Mouse (Mus musculus) liver, postnatal 0 days (tissue): Measurements from ENCODE around the gene Gpc6. TPM values are rescaled to one million over a fixed set of nuclear protein-coding genes. Genes with fewer than 3 reads are reported as not detected.

Experiments
- ATAC-seq: fragments of 200-750 bp; cut with Nextera tagmentation; 2 replicates; pipeline ENCODE4 v1.8.0; 2017; ENCODE audit warnings: mild to moderate bottlenecking, moderate library complexity
- DNase-seq: peaks from one replicate; pipeline ENCODE4 v3.0.0-alpha.2; 2016
- H3K27ac ChIP-seq: fragments of 300-500 bp; sonication (generic); 2 replicates; pipeline ENCODE4 v1.5.1; 2014; ENCODE audit warnings: antibody characterized with exemption, moderate library complexity, mild to moderate bottlenecking, low read depth
- H3K27me3 ChIP-seq: fragments of 300-500 bp; sonication (generic); 2 replicates; pipeline ENCODE4 v1.6.1; 2014; ENCODE audit warnings: low read length, control low read depth, mixed read lengths; ENCODE audit not compliant: insufficient read depth
- H3K36me3 ChIP-seq: fragments of 300-500 bp; sonication (generic); replicated peaks from 2 replicates; pipeline ENCODE4 v1.6.1; 2014; ENCODE audit warnings: mild to moderate bottlenecking, control low read depth, low read length, moderate library complexity, mixed read lengths; ENCODE audit not compliant: insufficient read depth
- H3K4me1 ChIP-seq: fragments of 300-500 bp; sonication (generic); 2 replicates; pipeline ENCODE4 v1.6.1; 2014; ENCODE audit warnings: antibody characterized with exemption, mild to moderate bottlenecking, control low read depth; ENCODE audit not compliant: insufficient read depth
- H3K4me2 ChIP-seq: fragments of 300-500 bp; sonication (generic); 2 replicates; pipeline ENCODE4 v1.6.1; 2014; ENCODE audit warnings: low read depth, mild to moderate bottlenecking, low read length, moderate library complexity, mixed read lengths
- H3K4me3 ChIP-seq: fragments of 300-500 bp; sonication (generic); 2 replicates; pipeline ENCODE4 v1.5.1; 2014; ENCODE audit warnings: low read depth, low read length
- H3K9ac ChIP-seq: fragments of 300-500 bp; sonication (generic); replicated peaks from 2 replicates; pipeline ENCODE4 v1.6.1; 2014; ENCODE audit warnings: mild to moderate bottlenecking, moderate library complexity
- H3K9me3 ChIP-seq: fragments of 300-500 bp; sonication (generic); 2 replicates; pipeline ENCODE4 v1.6.1; 2016; ENCODE audit warnings: mild to moderate bottlenecking, control low read depth, low read length, mixed read lengths
- CTCF ChIP-seq: sonication (generic); IDR thresholded peaks from 2 replicates; pipeline ENCODE4 v1.5.1; 2016; ENCODE audit warnings: antibody characterized with exemption, low read depth
- EP300 ChIP-seq: IDR thresholded peaks from 2 replicates; pipeline ENCODE4 v1.6.1; 2016; ENCODE audit warnings: antibody characterized with exemption, low read depth, mild to moderate bottlenecking
- WGBS: fragments of 180-500 bp; shearing (Covaris S2); extraction: QIAGEN DNeasy Blood & Tissue Kit; methylation state at CpG from one replicate; pipeline ENCODE4 v1.1.7; 2014; ENCODE audit not compliant: insufficient replicate concordance; 5-methylcytosine and 5-hydroxymethylcytosine counted together
- polyA plus RNA-seq: library from polyadenylated mRNA; unstranded; fragments of >200 nt; fragmentation: Nextera tagmentation; extraction: Ambion mirVana; gene quantifications from 2 replicates; pipeline ENCODE4 v1.2.1, GENCODE M21; 2015

The Gpc6 gene
- polyA plus RNA-seq, 1 experiment from 2014 or later, result 4.8 TPM

DNA sequence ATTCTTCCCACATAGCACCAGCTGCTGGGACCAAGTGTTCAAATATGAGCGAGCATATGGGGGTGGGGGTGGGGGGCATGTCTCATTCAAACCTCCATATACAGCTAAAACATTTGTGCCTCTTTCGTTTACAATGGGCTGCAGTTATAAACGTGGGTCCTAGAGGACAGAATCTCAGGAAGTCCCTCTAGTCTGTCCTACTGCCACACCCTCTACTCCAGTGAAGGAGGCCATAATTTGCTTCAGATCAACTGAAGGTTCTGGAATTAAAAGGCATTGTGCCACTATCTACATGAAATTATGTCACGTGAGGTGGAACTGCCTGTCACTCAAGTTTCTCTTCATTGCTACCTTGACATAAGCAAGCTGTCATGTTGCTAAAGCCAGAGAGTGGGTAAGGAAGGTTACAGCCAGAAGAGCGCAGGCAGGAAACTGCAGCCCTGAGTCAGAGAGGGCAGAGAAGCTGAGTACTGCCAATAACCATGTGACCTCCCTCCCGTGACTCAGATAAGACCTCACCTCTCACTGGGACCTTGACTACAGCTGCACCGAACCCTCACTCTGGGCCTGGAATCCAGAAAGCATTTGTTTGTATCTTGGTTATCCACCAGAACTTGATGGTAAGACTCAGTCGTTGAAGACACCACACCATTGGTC is 1067.6 kb downstream of the Gpc6 start:
- no peak overlapping the region for H3K4me2 ChIP-seq
- no peaks in the 10 kb centered on the region for H3K27me3 ChIP-seq
- WGBS, result 57% methylated on average over 8 of the region's 8 CpGs
- H3K4me3 ChIP-seq, result no peak overlapping the region
- no peak overlapping the region for H3K27ac ChIP-seq
- no peaks in the 10 kb centered on the region for H3K9me3 ChIP-seq
- no peak for ATAC-seq
- H3K36me3 ChIP-seq, result no peaks in the 10 kb centered on the region
- no peaks in the 10 kb centered on the region for H3K4me1 ChIP-seq
- H3K9ac ChIP-seq, result no peak overlapping the region
- no peak for DNase-seq
- TF ChIP-seq EP300, result no peak
- TF ChIP-seq CTCF, result no peak

- 79% methylated on average over 6 of the region's 6 CpGs for WGBS
- H3K9ac ChIP-seq, result no peak overlapping the region
- TF ChIP-seq EP300, result no peak
- TF ChIP-seq CTCF, result no peak
Measured at GRCm38 (mm10) chr14:117993845-117994244, 1068.7 kb downstream of the Gpc6 start.

GRCm38 (mm10) chr14:118004434-118004833 is 1079.3 kb downstream of the Gpc6 start:
- ATAC-seq (no peak), DNase-seq (no peak)
- Histone ChIP-seq H3K9ac (no peak overlapping the region), H3K36me3 (no peaks in the 10 kb centered on the region), H3K4me1 (peaks cover 5% of the 10 kb centered on the region; the same call in 1 of the 2 replicates), H3K27me3 (no peaks in the 10 kb centered on the region), H3K27ac (no peak overlapping the region), H3K4me3 (no peak overlapping the region), H3K4me2 (no peak overlapping the region), H3K9me3 (no peaks in the 10 kb centered on the region)
- TF ChIP-seq EP300, result no peak
- no peak for TF ChIP-seq CTCF
- WGBS, result 81% methylated on average over 10 of the region's 10 CpGs

More at GRCm38 (mm10) chr14:117993845-117994244, 1068.7 kb downstream of the Gpc6 start:
- no peaks in the 10 kb centered on the region for H3K9me3 ChIP-seq
- no peaks in the 10 kb centered on the region for H3K27me3 ChIP-seq
- H3K4me2 ChIP-seq, result no peak overlapping the region
- no peak for DNase-seq
- H3K4me1 ChIP-seq, result no peaks in the 10 kb centered on the region
- ATAC-seq, result no peak
- H3K4me3 ChIP-seq, result no peak overlapping the region
- H3K36me3 ChIP-seq, result no peaks in the 10 kb centered on the region
- H3K27ac ChIP-seq, result no peak overlapping the region

GRCm38 (mm10) chr14:118005697-118006096 is 1080.6 kb downstream of the Gpc6 start:
- H3K4me3 ChIP-seq, result no peak overlapping the region
- ATAC-seq, result no peak
- WGBS, result 14% methylated on average over 5 of the region's 5 CpGs

DNA sequence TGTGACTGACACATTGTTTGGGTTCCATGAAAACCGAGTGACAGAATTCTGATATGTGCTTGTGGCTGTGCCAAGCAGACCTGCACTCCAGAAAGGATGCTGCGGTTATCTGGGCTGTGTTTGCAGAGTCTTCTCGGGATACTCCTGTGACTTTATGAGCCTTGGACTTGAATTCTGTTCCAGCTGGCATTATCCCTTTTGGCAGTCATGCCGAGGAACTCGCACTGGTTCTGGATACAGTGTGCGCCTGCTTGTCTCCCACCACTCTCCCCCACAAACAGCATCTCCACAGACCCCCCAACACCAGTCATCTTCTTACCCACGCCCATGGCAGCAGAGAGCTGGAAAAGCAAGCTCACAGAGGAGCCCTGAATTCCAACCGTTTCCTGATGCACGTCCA is 1084.4 kb downstream of the Gpc6 start:
- ATAC-seq (no peak), DNase-seq (no peak)
- no peak overlapping the region for H3K4me2 ChIP-seq
- H3K9ac ChIP-seq, result no peak overlapping the region
- no peaks in the 10 kb centered on the region for H3K27me3 ChIP-seq
- no peak overlapping the region for H3K4me3 ChIP-seq
- no peak for TF ChIP-seq EP300
- no peak for TF ChIP-seq CTCF
- H3K9me3 ChIP-seq, result no peaks in the 10 kb centered on the region
- no peaks in the 10 kb centered on the region for H3K4me1 ChIP-seq
- H3K27ac ChIP-seq, result no peak overlapping the region
- WGBS, result 64% methylated on average over 9 of the region's 9 CpGs
- no peaks in the 10 kb centered on the region for H3K36me3 ChIP-seq

More at GRCm38 (mm10) chr14:118005697-118006096, 1080.6 kb downstream of the Gpc6 start:
- Histone ChIP-seq H3K9ac (no peak overlapping the region), H3K4me1 (peaks cover 5% of the 10 kb centered on the region; the same call in 1 of the 2 replicates), H3K9me3 (no peaks in the 10 kb centered on the region), H3K27ac (no peak overlapping the region), H3K36me3 (no peaks in the 10 kb centered on the region), H3K4me2 (no peak overlapping the region), H3K27me3 (no peaks in the 10 kb centered on the region)
- peak; percentile 23 for DNase-seq
- TF ChIP-seq EP300, result no peak
- TF ChIP-seq CTCF, result peak; percentile 74

DNA sequence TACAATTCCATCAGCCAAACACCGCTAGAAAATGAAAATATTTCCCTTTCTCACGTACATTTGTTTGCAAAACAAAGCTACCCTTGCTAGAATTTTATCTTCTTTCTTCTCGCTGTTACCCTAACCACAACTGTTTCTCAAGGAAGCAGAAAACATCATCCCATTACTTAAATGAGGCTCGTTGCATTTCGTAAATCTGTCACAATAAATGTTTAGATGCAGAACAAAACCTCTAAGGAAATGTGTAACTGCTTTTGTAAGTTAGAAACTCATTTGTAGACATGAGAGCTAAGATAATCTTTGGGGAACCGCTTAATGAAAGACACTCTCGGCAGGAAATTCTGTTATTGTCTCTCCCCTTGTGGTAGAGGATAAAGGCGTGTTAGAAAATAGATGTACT is 1088.1 kb downstream of the Gpc6 start:
- no peak overlapping the region for H3K4me2 ChIP-seq
- no peak overlapping the region for H3K9ac ChIP-seq
- no peak for TF ChIP-seq CTCF
- no peak for TF ChIP-seq EP300
- no peaks in the 10 kb centered on the region for H3K9me3 ChIP-seq
- ATAC-seq (no peak), DNase-seq (no peak)
- no peaks in the 10 kb centered on the region for H3K27me3 ChIP-seq
- peaks cover 3% of the 10 kb centered on the region; the same call in 1 of the 2 replicates for H3K4me1 ChIP-seq
- no peaks in the 10 kb centered on the region for H3K36me3 ChIP-seq
- no peak overlapping the region for H3K27ac ChIP-seq
- no peak overlapping the region for H3K4me3 ChIP-seq
- 63% methylated on average over 8 of the region's 8 CpGs for WGBS
